Mouse (Mus musculus): ENCODE measurements around the gene Plk5. TPM values are rescaled to one million over a fixed set of nuclear protein-coding genes. Genes with fewer than 3 reads are reported as not detected.
A peak's percentile ranks its signal among the peaks of the same experiment; 100 is the strongest.

The Plk5 gene
- total RNA-seq, 1 experiment from 2014 or later = not detected

GRCm38 (mm10) chr10:80396822-80397523 is 40.7 kb downstream of the Plk5 start:
- no peak for ATAC-seq (replicated peaks in 1 of 2; ENCODE audit: insufficient read depth in 1 of 2, low FRiP score in 2 of 2, low TSS enrichment in 1 of 2, low read depth in 1 of 2, poor library complexity in 2 of 2, severe bottlenecking in 2 of 2)

DNA sequence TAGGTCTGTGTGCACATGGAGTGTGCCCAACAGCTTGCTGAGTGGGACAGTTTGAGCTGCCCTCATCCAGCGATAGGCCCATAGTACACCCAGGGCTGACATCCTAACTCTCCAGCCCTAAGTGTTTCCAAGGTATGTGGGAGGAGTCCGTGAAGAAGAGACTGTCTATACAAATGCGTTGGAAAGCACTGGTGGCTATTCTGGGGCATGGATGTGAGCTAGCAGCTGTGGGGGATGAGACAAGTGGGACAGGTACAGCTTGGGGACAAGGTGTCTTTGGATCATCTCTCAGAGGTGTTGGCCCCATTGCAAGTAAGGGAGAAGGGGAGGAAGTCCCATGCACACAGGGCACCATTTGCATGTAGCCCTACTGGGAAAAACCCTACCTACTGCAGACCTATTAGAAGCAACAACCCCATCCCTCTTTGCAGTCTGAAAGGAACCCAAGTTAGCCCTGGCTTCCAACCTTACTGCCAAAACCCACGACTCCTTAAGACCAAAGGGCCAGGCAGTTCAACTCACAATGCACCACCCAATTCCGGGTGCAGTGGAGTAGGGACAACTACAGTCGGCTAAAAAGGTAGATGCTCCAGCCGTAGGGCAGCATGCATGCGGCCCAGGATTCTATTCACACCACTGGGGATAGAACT is 41.4 kb downstream of the Plk5 start:
- no peak for ATAC-seq (replicated peaks in 1 of 2; ENCODE audit: insufficient read depth in 1 of 2, low FRiP score in 2 of 2, low TSS enrichment in 1 of 2, low read depth in 1 of 2, poor library complexity in 2 of 2, severe bottlenecking in 2 of 2)

DNA sequence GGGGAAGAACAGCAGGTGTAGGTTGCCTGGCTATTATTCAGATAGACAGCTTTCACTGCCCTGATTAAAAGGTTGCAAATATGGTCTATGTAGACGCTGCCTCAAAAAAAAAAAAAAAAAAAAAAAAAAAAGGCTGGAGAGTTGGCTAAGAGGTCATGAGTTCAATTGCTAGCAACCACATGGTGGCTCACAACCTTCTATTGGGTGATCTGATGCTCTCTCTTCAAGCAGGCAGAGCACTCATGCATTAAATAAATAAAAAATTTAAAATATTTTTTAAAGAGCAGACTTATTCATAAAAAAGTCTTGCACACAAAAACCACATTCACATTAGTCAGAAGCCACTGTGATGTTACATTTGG is 41.9 kb downstream of the Plk5 start:
- no peak for ATAC-seq (replicated peaks in 1 of 2; ENCODE audit: insufficient read depth in 1 of 2, low FRiP score in 2 of 2, low TSS enrichment in 1 of 2, low read depth in 1 of 2, poor library complexity in 2 of 2, severe bottlenecking in 2 of 2)

DNA sequence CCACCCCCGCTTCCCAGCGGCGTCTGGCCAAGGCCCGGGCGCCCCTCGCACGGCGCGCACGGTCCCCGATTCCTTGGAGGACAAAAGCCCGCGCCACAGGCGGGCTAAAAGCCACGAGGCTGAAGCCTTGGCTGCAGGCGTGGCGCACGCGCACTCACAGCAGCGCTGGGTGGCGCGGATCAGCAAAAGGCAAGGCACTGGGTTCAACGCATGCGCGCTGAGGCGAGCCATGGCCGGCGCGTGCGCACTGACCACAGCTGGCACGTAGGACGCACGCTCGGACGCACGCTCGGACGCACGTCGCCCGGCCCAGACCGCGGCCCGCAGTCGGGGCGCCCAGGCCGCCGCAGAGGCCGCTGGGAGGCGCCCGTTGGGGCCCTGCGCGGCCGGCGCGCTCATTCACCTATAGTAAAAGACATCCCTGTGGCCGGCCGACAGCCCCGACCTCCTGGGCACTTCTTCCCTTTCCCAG is 42.5 kb downstream of the Plk5 start:
- peak; percentile 55 to 62 for ATAC-seq (replicated peaks in 1 of 2; ENCODE audit: insufficient read depth in 1 of 2, low FRiP score in 2 of 2, low TSS enrichment in 1 of 2, low read depth in 1 of 2, poor library complexity in 2 of 2, severe bottlenecking in 2 of 2)

- peak; percentile 95 to 96 for ATAC-seq (replicated peaks in 1 of 2; ENCODE audit: insufficient read depth in 1 of 2, low FRiP score in 2 of 2, low TSS enrichment in 1 of 2, low read depth in 1 of 2, poor library complexity in 2 of 2, severe bottlenecking in 2 of 2)
Measured at GRCm38 (mm10) chr10:80399191-80399972, 43.1 kb downstream of the Plk5 start, which contains the start of gene Mbd3. Gene Mbd3, minus strand, starts transcription at chr10:80399550.

GRCm38 (mm10) chr10:80399973-80400703 is 43.9 kb downstream of the Plk5 start:
- ATAC-seq (replicated peaks in 1 of 2; ENCODE audit: insufficient read depth in 1 of 2, low FRiP score in 2 of 2, low TSS enrichment in 1 of 2, low read depth in 1 of 2, poor library complexity in 2 of 2, severe bottlenecking in 2 of 2) = peak in 1 of 2 experiments; percentile 3; a peak in 1 of 4 replicates

DNA sequence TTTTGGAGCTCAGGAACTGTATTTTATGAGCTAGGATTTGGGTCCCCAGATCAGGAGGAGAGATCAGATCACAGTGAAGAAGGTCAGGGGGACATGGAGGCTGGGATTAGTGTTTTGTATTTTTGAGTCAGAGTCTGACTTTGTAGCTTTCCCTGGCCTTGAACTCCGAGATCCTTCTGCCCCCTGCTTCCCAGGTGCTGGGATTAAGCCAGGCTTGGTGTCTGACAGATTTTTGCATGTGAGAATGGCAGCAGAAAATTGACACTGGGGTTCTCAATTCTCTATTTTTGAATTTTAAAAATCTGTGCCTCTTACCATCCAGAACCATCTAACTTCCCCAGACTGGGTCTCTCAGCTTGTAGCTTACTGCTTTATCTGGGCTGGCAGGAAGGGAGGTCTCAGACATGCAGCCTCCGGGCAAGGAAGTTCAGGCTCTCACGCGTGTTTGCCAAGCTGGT is 44.5 kb downstream of the Plk5 start:
- no peak for ATAC-seq (replicated peaks in 1 of 2; ENCODE audit: insufficient read depth in 1 of 2, low FRiP score in 2 of 2, low TSS enrichment in 1 of 2, low read depth in 1 of 2, poor library complexity in 2 of 2, severe bottlenecking in 2 of 2)

- ATAC-seq (replicated peaks in 1 of 2; ENCODE audit: insufficient read depth in 1 of 2, low FRiP score in 2 of 2, low TSS enrichment in 1 of 2, low read depth in 1 of 2, poor library complexity in 2 of 2, severe bottlenecking in 2 of 2) = no peak
Measured at GRCm38 (mm10) chr10:80403044-80403692, 46.9 kb downstream of the Plk5 start.

GRCm38 (mm10) chr10:80405481-80406173 is 49.4 kb downstream of the Plk5 start:
- no peak for ATAC-seq (replicated peaks in 1 of 2; ENCODE audit: insufficient read depth in 1 of 2, low FRiP score in 2 of 2, low TSS enrichment in 1 of 2, low read depth in 1 of 2, poor library complexity in 2 of 2, severe bottlenecking in 2 of 2)

DNA sequence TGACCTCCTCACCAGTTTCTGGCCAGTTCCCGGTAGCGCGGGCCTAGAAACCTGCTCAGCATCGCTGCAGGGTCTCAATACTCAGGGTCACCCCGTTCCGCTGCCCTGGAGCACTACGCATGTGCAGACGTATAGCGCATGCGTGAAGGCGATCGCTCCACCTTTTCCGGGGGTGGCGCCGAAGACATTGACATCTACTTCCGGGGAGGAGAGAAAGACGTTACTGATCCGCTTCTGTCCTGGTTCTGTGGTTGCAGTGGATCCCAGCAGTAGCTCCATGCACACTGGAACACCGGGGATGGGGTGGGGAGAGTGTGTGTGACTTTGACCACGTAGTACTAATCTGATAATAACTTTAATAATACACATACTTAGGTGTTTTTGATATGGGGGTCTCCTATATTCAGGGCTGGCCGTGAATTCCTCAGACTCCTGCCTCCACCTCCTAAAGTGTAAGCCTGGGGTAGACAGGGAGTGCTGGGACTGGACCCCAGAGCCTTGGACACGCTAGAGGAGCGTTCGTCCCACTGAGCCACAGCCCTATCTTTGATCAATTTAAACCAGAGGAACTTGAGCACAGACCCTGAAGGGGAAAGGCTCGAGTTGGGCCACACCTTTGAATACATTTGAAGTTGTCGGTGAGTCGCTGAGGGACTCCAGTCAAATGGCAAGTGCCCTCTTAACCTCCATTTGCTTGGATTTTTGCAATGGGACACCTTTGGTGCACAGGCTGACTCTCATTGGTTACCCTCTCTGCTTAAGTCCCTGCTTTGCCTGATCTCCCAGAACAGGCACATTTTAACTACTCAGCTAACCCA is 50.6 kb downstream of the Plk5 start, which contains the start of gene Uqcr11:
Uqcr11 (minus strand) TSS at position 147 of the 818 bp plus-strand sequence.
- ATAC-seq (replicated peaks in 1 of 2; ENCODE audit: insufficient read depth in 1 of 2, low FRiP score in 2 of 2, low TSS enrichment in 1 of 2, low read depth in 1 of 2, poor library complexity in 2 of 2, severe bottlenecking in 2 of 2) = peak; percentile 85 to 91

- no peak for ATAC-seq (replicated peaks in 1 of 2; ENCODE audit: insufficient read depth in 1 of 2, low FRiP score in 2 of 2, low TSS enrichment in 1 of 2, low read depth in 1 of 2, poor library complexity in 2 of 2, severe bottlenecking in 2 of 2)
Measured at GRCm38 (mm10) chr10:80407924-80408323, 51.7 kb downstream of the Plk5 start.

DNA sequence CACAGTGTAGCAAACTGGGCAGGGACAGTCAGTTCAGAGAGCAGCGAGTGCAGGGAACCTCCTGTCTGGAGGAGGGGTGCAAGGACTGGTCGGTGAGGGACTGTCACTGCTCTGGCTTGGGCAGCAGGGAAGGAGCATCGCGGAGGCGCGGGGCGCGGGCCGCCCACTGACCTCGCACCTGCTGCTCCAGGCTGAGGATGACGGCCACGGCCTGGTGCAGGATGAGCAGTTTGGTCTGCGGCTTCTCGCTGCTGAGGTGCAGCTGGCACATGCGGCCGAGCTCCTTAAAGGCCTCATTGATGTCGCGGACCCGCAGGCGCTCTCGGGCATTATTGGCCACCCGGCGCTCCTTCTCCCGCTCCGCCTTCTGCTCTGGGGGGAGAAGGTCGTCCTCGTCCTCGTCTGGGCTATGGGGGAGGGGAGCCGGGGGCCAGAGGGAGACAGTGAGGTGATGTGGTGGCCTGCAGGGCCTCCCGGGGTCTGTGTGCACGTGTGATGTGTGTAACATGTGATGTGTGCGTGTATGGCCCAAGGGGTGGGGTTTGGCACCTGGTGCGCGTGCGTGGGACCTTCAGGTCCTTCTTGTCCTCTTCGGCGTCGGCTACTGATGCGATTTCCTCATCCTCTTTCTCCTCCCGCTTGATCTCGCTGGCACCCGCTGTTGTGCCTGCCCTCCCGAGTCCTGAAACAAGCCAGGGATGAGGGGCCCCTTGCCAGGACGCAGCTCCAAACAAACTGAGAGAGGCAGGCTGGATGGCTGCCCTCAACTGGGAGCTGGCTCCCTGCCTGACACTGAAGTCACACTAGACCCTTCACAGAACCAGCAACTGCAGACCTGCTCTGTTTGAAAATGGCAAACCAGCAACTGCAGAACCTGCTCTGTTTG is 56.6 kb downstream of the Plk5 start:
- ATAC-seq (replicated peaks in 1 of 2; ENCODE audit: insufficient read depth in 1 of 2, low FRiP score in 2 of 2, low TSS enrichment in 1 of 2, low read depth in 1 of 2, poor library complexity in 2 of 2, severe bottlenecking in 2 of 2) = no peak

All from hematopoietic stem cell, adult 5-6 weeks (primary cell).